Mouse (Mus musculus) thymus, adult 2 months (tissue): Measurements from ENCODE around the gene Gcfc2.

Experiments
- CTCF ChIP-seq: fragments of 200-500 bp; IDR thresholded peaks from 2 replicates; pipeline ENCODE4 v1.5.1; 2012; ENCODE audit warnings: mild to moderate bottlenecking, control low read depth, low read length, moderate library complexity, borderline replicate concordance; ENCODE audit not compliant: control insufficient read depth, poor library complexity, insufficient read depth; ENCODE audit errors: extremely low read depth
- POLR2A ChIP-seq: fragments of 200-500 bp; IDR thresholded peaks from 2 replicates; pipeline ENCODE4 v1.6.1; 2012; ENCODE audit warnings: mild to moderate bottlenecking, low read length, control low read depth, moderate library complexity; ENCODE audit not compliant: control insufficient read depth, poor library complexity, insufficient read depth; ENCODE audit errors: extremely low read depth

DNA sequence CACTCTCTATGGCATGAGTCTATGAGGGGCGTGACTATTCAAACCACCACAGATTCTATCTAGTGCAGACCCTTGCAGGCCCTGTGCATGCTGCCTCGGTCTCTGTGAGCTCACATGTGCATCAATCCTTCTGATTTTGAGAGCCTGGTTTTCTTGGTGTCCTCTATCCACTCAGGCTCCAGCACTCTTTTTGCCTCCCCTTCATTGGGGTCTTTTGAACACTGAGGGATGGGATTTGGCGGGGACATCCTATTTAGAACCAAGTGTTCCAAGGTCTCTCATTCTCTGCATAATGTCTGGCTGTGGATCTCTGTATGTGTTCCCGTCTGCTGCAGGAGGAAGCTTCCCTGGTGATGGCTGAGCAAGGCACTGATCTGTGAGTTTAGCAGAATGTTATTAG lies 55.8 kb downstream of the Gcfc2 start:
- TF ChIP-seq CTCF, result no peak
- TF ChIP-seq POLR2A, result no peak
